Mouse (Mus musculus): ENCODE data around the gene Gm20518. TPM values are rescaled to one million over a fixed set of nuclear protein-coding genes. Genes with fewer than 3 reads are reported as not detected.

The Gm20518 gene
- polyA plus RNA-seq, 1 experiment = 1.9 TPM

DNA sequence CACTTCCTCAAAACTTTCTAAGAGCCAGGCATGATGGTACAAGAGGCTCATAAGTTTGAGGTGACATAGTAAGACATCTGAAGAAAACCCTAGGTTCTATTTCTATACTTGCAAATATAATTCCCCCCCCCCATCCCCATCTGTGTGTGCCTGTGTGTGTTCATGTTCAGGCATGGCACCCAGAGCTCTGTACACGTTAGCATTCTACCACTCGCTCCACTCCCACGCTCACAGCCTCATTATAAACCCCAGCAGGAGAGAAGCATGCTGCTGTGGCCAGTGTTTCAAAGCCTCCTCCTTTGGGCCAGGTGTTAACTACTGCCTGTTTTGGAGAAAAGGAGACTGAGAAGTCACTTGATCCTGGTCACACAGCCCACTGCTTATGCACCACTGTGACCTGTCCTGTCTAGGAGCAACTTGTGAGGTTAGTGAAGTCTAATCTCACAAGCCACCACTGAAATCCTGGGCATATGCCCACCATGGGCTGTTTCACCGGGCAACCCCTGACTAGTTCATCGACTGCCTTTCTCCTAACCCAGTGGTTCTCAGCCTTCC lies 40.5 kb upstream of the Gm20518 start:
- peaks cover 8% of the 10 kb centered on the region for H3K4me1 ChIP-seq (ENCODE audit: control insufficient read depth, insufficient read depth, insufficient read length, low read length)
- no peak overlapping the region for H3K27ac ChIP-seq (ENCODE audit: insufficient read depth, low read depth, low read length)
- TF ChIP-seq POLR2A (IDR thresholded peaks at IDR 0.05; ENCODE audit: low read depth, low read length) (no peak), CTCF (IDR thresholded peaks at IDR 0.05; ENCODE audit: extremely low read depth, insufficient read length, insufficient replicate concordance, low read depth, low read length) (no peak)
- H3K36me3 ChIP-seq (ENCODE audit: control insufficient read depth, insufficient read depth, low read length) = no peaks in the 10 kb centered on the region
- H3K4me3 ChIP-seq (ENCODE audit: low read depth, low read length) = no peak overlapping the region
- 91% methylated on average over 5 of the region's 5 CpGs for WGBS
- no peaks in the 10 kb centered on the region for H3K27me3 ChIP-seq (ENCODE audit: control insufficient read depth, insufficient read depth, low read length)

GRCm38 (mm10) chr16:17929631-17930030 lies 38.2 kb upstream of the Gm20518 start:
- Histone ChIP-seq H3K36me3 (ENCODE audit: control insufficient read depth, insufficient read depth, low read length) (peaks cover 15% of the 10 kb centered on the region), H3K27me3 (ENCODE audit: control insufficient read depth, insufficient read depth, low read length) (no peaks in the 10 kb centered on the region), H3K27ac (ENCODE audit: insufficient read depth, low read depth, low read length) (peak overlapping the region; percentile 5; the same call in 1 of the 2 replicates), H3K4me1 (ENCODE audit: control insufficient read depth, insufficient read depth, insufficient read length, low read length) (peaks cover 10% of the 10 kb centered on the region), H3K4me3 (ENCODE audit: low read depth, low read length) (no peak overlapping the region)
- TF ChIP-seq CTCF (IDR thresholded peaks at IDR 0.05; ENCODE audit: extremely low read depth, insufficient read length, insufficient replicate concordance, low read depth, low read length) = no peak
- no peak for TF ChIP-seq POLR2A (IDR thresholded peaks at IDR 0.05; ENCODE audit: low read depth, low read length)
- WGBS = 79% methylated on average over 2 of the region's 2 CpGs

DNA sequence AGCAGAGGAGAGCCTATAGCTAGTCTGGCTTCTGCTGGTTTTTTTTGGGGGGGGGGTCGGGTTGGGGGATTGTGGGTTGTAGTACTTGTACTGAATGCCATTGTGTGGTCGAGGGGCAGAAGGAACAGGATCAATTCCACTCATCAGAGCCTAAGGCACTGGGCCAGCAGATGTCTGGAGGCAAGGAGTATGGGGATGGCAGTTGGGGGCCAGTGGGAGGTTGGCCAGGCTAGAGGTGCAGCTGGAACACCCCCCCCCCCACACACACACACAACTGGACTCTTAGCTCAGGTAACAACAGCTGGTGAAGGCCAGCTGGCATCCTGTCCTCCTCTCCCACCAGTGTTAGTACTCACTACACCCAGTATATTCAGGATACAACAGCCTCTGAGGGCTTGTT lies 37.7 kb upstream of the Gm20518 start:
- Histone ChIP-seq H3K4me1 (ENCODE audit: control insufficient read depth, insufficient read depth, insufficient read length, low read length) (peaks cover 10% of the 10 kb centered on the region), H3K27me3 (ENCODE audit: control insufficient read depth, insufficient read depth, low read length) (no peaks in the 10 kb centered on the region), H3K27ac (ENCODE audit: insufficient read depth, low read depth, low read length) (peak overlapping the region; percentile 79), H3K4me3 (ENCODE audit: low read depth, low read length) (no peak overlapping the region), H3K36me3 (ENCODE audit: control insufficient read depth, insufficient read depth, low read length) (peaks cover 15% of the 10 kb centered on the region)
- 9% methylated on average over 2 of the region's 2 CpGs for WGBS
- TF ChIP-seq POLR2A (IDR thresholded peaks at IDR 0.05; ENCODE audit: low read depth, low read length) (no peak), CTCF (IDR thresholded peaks at IDR 0.05; ENCODE audit: extremely low read depth, insufficient read length, insufficient replicate concordance, low read depth, low read length) (no peak)

DNA sequence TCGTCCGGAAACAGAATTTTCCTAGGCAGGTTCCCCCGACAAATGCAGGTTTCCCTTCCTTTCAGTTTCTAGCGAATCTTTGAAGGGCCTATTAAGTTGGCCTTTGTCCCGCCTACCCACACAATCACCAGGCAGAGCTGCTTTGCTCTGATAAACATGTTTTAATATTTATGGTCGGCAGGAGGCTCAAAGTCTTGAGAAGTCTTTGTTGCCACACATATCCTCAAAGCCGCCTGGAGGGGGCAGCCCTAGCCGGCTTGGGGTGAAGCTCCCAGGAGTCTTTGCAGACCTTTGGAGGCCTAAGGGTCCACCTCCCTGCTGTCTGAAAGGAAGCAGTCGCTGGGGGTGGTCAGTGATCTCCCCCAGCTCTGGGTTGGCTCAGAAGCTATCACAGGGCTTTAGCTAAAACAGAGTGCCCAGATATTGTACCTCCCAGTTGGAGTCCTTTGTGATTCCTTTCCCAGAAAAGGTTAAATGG lies 37.2 kb upstream of the Gm20518 start:
- peak overlapping the region; percentile 92 for H3K4me3 ChIP-seq (ENCODE audit: low read depth, low read length)
- TF ChIP-seq POLR2A (IDR thresholded peaks at IDR 0.05; ENCODE audit: low read depth, low read length) (no peak; the same call in 1 of the 2 replicates), CTCF (IDR thresholded peaks at IDR 0.05; ENCODE audit: extremely low read depth, insufficient read length, insufficient replicate concordance, low read depth, low read length) (peak; percentile 77)
- H3K4me1 ChIP-seq (ENCODE audit: control insufficient read depth, insufficient read depth, insufficient read length, low read length) = peaks cover 10% of the 10 kb centered on the region
- peak overlapping the region; percentile 96 for H3K27ac ChIP-seq (ENCODE audit: insufficient read depth, low read depth, low read length)
- H3K27me3 ChIP-seq (ENCODE audit: control insufficient read depth, insufficient read depth, low read length) = no peaks in the 10 kb centered on the region
- 1% methylated on average over 9 of the region's 9 CpGs for WGBS
- peaks cover 15% of the 10 kb centered on the region for H3K36me3 ChIP-seq (ENCODE audit: control insufficient read depth, insufficient read depth, low read length)

DNA sequence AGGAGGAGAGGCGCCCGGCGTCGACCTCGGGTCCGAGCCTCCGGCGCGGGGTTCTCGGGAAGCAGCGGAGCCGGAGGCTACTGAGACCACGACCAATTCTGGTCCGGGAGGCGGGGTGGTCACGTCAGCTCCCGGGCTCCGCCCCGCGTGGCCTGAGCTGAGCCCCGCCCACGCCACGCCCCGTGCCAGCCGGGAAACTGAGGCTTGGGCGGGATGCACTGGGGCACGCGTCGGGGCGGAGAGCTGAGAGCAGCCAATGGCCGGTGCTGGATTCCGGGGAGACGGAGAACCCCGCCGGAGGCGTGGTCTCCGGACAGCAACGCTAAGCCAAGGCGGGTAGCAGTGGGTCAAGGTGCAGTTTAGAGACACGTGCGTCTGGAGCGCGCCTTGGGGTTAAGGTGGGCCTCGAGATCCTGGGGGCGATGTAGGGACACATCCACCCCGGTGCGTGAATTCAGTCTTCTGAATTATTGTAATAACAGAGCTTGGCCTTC lies 36.7 kb upstream of the Gm20518 start, which contains the start of gene Slc25a1:
Gene Slc25a1, minus strand, starts transcription at position 133 of the 494 bp plus-strand sequence.
- no peaks in the 10 kb centered on the region for H3K27me3 ChIP-seq (ENCODE audit: control insufficient read depth, insufficient read depth, low read length)
- H3K27ac ChIP-seq (ENCODE audit: insufficient read depth, low read depth, low read length) = peak within 1 kb of the TSS; percentile 96
- TF ChIP-seq POLR2A (IDR thresholded peaks at IDR 0.05; ENCODE audit: low read depth, low read length) (peak; percentile 73), CTCF (IDR thresholded peaks at IDR 0.05; ENCODE audit: extremely low read depth, insufficient read length, insufficient replicate concordance, low read depth, low read length) (no peak)
- peak within 1 kb of the TSS; percentile 92 for H3K4me3 ChIP-seq (ENCODE audit: low read depth, low read length)
- H3K36me3 ChIP-seq (ENCODE audit: control insufficient read depth, insufficient read depth, low read length) = peaks cover 15% of the 10 kb centered on the region
- peaks cover 10% of the 10 kb centered on the region for H3K4me1 ChIP-seq (ENCODE audit: control insufficient read depth, insufficient read depth, insufficient read length, low read length)
- WGBS = under 1% methylated on average over 47 of the region's 47 CpGs

DNA sequence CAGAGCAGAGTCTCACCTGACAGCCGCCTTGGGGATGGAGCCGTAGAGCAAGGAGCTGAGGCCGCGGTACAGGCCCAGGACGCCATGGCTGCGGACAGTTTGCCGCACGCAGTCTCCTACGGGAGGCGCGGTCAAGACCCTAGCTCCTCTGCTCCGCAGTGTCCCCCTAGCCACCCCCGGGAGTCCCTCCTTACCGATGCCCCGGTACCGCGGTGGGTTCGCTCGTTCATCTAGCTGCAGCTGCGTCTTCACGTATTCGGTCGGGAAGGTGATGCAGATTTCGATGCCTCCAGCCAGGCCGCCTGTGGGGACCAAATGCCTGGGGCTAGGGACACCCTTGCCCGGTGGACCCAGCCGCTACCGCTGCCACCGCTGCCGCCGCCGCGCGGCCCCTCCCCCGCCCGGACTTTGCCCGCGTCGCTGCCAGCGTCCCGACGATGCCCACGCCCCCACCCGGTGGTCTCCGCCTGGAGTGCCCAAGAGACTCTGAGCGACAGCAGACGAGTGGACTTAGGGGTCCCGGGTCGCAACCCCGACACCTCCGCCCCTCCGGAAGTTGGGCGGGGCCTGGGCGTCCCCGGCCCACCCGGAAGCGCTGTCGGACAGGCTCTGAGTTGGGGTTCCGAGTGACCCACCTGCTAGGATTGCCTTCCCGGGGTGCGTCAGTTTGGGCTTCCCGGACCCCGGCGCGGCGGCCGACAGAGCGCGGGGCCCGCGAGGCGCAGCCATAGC lies 36.0 kb upstream of the Gm20518 start:
- Histone ChIP-seq H3K27me3 (ENCODE audit: control insufficient read depth, insufficient read depth, low read length) (no peaks in the 10 kb centered on the region), H3K4me1 (ENCODE audit: control insufficient read depth, insufficient read depth, insufficient read length, low read length) (peaks cover 12% of the 10 kb centered on the region), H3K36me3 (ENCODE audit: control insufficient read depth, insufficient read depth, low read length) (peaks cover 15% of the 10 kb centered on the region), H3K27ac (ENCODE audit: insufficient read depth, low read depth, low read length) (peak overlapping the region; percentile 96), H3K4me3 (ENCODE audit: low read depth, low read length) (peak overlapping the region; percentile 92)
- WGBS = 1% methylated on average over 72 of the region's 72 CpGs
- no peak for TF ChIP-seq CTCF (IDR thresholded peaks at IDR 0.05; ENCODE audit: extremely low read depth, insufficient read length, insufficient replicate concordance, low read depth, low read length)
- TF ChIP-seq POLR2A (IDR thresholded peaks at IDR 0.05; ENCODE audit: low read depth, low read length) = no peak

DNA sequence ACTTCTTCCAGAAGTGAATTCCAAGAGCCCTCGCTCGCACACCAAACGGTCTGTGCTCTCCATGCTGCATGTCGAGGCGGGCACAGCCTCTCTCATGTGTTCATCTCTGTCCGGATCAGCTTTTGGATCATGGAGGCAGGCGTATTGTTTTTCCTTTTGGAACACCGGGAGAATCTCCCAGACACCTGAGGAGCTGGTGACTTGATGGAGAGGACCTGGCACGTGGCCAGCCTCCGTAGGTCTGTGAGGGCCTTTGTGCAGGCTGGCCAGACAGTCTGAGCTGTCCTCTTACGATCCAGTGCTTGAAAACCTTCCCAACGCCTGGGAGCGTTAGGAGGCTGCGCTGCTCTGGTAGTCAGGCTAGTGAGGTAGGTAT lies 30.7 kb upstream of the Gm20518 start:
- Histone ChIP-seq H3K36me3 (ENCODE audit: control insufficient read depth, insufficient read depth, low read length) (peaks cover 15% of the 10 kb centered on the region), H3K4me1 (ENCODE audit: control insufficient read depth, insufficient read depth, insufficient read length, low read length) (peaks cover 16% of the 10 kb centered on the region), H3K4me3 (ENCODE audit: low read depth, low read length) (peak overlapping the region; percentile 90), H3K27ac (ENCODE audit: insufficient read depth, low read depth, low read length) (peak overlapping the region; percentile 18), H3K27me3 (ENCODE audit: control insufficient read depth, insufficient read depth, low read length) (no peaks in the 10 kb centered on the region)
- TF ChIP-seq CTCF (IDR thresholded peaks at IDR 0.05; ENCODE audit: extremely low read depth, insufficient read length, insufficient replicate concordance, low read depth, low read length) = no peak
- TF ChIP-seq POLR2A (IDR thresholded peaks at IDR 0.05; ENCODE audit: low read depth, low read length) = no peak
- under 1% methylated on average over 14 of the region's 14 CpGs for WGBS
